Mouse (Mus musculus): ENCODE data around the gene Sh3bgrl3.

DNA sequence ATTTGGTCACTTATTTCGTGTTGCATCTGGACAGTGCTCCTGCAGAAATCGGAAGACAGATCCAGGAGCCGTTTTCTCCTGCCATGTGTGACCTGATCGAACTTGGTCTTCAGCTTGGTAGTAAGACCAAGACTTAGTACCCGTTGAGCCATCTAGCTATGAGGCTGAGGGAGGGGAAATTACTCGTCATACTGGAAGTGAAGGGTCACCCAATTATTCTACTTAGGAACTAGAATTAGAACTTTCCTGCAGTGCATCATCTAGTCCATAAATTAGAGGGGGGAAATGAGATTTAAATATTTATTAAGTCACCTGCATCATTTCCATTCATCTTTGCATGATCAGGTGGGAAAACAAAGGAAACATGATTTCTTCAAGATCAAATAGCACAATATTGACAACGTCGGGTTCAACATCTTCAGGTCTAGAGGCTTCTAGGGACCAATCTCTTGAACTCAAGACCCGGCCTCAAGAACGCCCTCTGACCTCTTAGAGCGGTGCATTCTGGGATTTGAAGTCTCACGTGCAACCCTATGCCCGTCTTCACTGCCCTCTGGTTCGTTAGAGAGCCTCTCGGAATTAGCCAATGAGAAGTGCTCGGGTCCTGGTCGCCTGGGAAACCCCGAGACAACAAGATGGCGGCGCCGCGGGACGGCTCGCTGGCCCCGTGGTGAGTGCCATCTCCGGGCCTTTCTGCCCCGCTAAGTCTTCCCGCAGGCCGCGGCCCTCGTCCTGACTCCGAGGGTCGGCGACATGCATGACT lies 26.4 kb downstream of the Sh3bgrl3 start, which contains the start of gene Ubxn11:
- TF ChIP-seq POLR2A (IDR thresholded peaks at IDR 0.05; ENCODE audit: low read depth, low read length) = no peak
- no peak for TF ChIP-seq CTCF (IDR thresholded peaks at IDR 0.05; ENCODE audit: borderline replicate concordance, insufficient read depth, low read length)
